Comparison of ENCODE assay signal across 22 mouse cellular contexts in genomic region chr16:77026099-77026498, GRCm38 (mm10).
"Had no signal": no experiment of that assay in that cellular context is flagged by ENCODE, and none has a peak within 500 bp of the region (broad histone marks: within the 10 kb centered on the region; RNA-seq: fewer than 3 reads in every experiment).

No protein-coding gene starts in this region.

- H3K9me3 ChIP-seq: limb, embryonic 15.5 days; neural tube, embryonic 15.5 days had no signal

- H3K4me2 ChIP-seq: limb, embryonic 12.5 days; limb, embryonic 15.5 days; midbrain, embryonic 11.5 days; neural tube, embryonic 12.5 days; neural tube, embryonic 15.5 days had no signal

- H3K27ac ChIP-seq: limb, embryonic 12.5 days; limb, embryonic 15.5 days; neural tube, embryonic 12.5 days; neural tube, embryonic 15.5 days; stomach, postnatal 0 days had no signal

- H3K9ac ChIP-seq: limb, embryonic 12.5 days; limb, embryonic 15.5 days; neural tube, embryonic 12.5 days; neural tube, embryonic 15.5 days had no signal

- DNase-seq: kidney, adult 18-20 months; kidney, adult 9 months; kidney, postnatal 14 days; kidney, postnatal 4 days; layer of hippocampus, postnatal 36 days; left cerebral cortex, postnatal 4 days; lung, adult 2 months; lung, postnatal 14 days; lung, postnatal 4 days; midbrain, embryonic 14.5 days; right cerebral cortex, adult 18-20 months; right cerebral cortex, postnatal 14 days; right cerebral cortex, postnatal 4 days; thymus, adult 2 months; thymus, postnatal 14 days; thymus, postnatal 4 days had no signal

- H3K4me3 ChIP-seq: limb, embryonic 12.5 days; limb, embryonic 15.5 days; neural tube, embryonic 12.5 days; neural tube, embryonic 15.5 days had no signal

- H3K27me3 ChIP-seq: limb, embryonic 12.5 days; limb, embryonic 15.5 days; neural tube, embryonic 12.5 days; neural tube, embryonic 15.5 days had no signal
